In genomic region chr7:92874116-92874675, GRCm38 (mm10) we compare ENCODE assay signal across 8 mouse cellular contexts. TPM values are rescaled to one million over a fixed set of nuclear protein-coding genes. Genes with fewer than 3 reads are reported as not detected.
DNase-seq lines count a peak whose midpoint lies in the region; ATAC-seq and TF ChIP-seq lines count a peak whose summit lies in the region.

TSS of gene Ddias (minus strand) at chr7:92874247.
TSS of gene Prcp (plus strand) at chr7:92874470.

- H3K27me3 ChIP-seq in embryonic facial prominence, embryonic 15.5 days = no peaks in the 10 kb centered on the region
- H3K27me3 ChIP-seq in kidney, embryonic 14.5 days (ENCODE audit: control insufficient read depth, insufficient read depth, low read length) = no peaks in the 10 kb centered on the region
- H3K27me3 ChIP-seq in limb, embryonic 15.5 days = no peaks in the 10 kb centered on the region

- peak; percentile 81; the same call in 1 of the 2 replicates for TF ChIP-seq POLR2A in bone marrow, adult 2 months (IDR thresholded peaks at IDR 0.05; ENCODE audit: borderline replicate concordance, control insufficient read depth, low read depth, low read length)

- peak; percentile 87 for ATAC-seq in embryonic facial prominence, embryonic 15.5 days (ENCODE audit: insufficient number of reproducible peaks, low FRiP score, low TSS enrichment, low read depth)
- peak; percentile 87 for ATAC-seq in kidney, embryonic 14.5 days (ENCODE audit: low FRiP score, low TSS enrichment)
- ATAC-seq in limb, embryonic 15.5 days (ENCODE audit: insufficient number of reproducible peaks, low FRiP score, low TSS enrichment, low read depth) = peak; percentile 85

- H3K36me3 ChIP-seq in embryonic facial prominence, embryonic 15.5 days = no peaks in the 10 kb centered on the region
- no peaks in the 10 kb centered on the region; the same call in 1 of the 2 replicates for H3K36me3 ChIP-seq in kidney, embryonic 14.5 days (ENCODE audit: control insufficient read depth, insufficient read depth, low read length)
- no peaks in the 10 kb centered on the region for H3K36me3 ChIP-seq in limb, embryonic 15.5 days

- no peaks in the 10 kb centered on the region; the same call in 1 of the 2 replicates for H3K4me1 ChIP-seq in bone marrow, adult 2 months (ENCODE audit: control insufficient read depth, insufficient read depth, low read length)
- H3K4me1 ChIP-seq in embryonic facial prominence, embryonic 15.5 days = peaks cover 21% of the 10 kb centered on the region
- H3K4me1 ChIP-seq in kidney, embryonic 14.5 days (ENCODE audit: control insufficient read depth, insufficient read depth, low read length) = peaks cover 13% of the 10 kb centered on the region; the same call in 1 of the 2 replicates
- peaks cover 26% of the 10 kb centered on the region for H3K4me1 ChIP-seq in limb, embryonic 15.5 days

- H3K9me3 ChIP-seq in embryonic facial prominence, embryonic 15.5 days (replicated peaks) = no peaks in the 10 kb centered on the region
- H3K9me3 ChIP-seq in kidney, embryonic 14.5 days (ENCODE audit: control insufficient read depth, low read length) = no peaks in the 10 kb centered on the region
- no peaks in the 10 kb centered on the region for H3K9me3 ChIP-seq in limb, embryonic 15.5 days

- H3K4me3 ChIP-seq in bone marrow, adult 2 months (replicated peaks; ENCODE audit: control insufficient read depth, low read depth, low read length) = peak within 1 kb of the TSS; percentile 74
- peak within 1 kb of the TSS; percentile 73 for H3K4me3 ChIP-seq in embryonic facial prominence, embryonic 15.5 days (replicated peaks)
- peak within 1 kb of the TSS; percentile 60 for H3K4me3 ChIP-seq in kidney, embryonic 14.5 days (ENCODE audit: low read length)
- peak within 1 kb of the TSS; percentile 65 for H3K4me3 ChIP-seq in limb, embryonic 15.5 days

- WGBS in bone marrow, adult 2 months = under 1% methylated on average over 53 of the region's 53 CpGs
- WGBS in embryonic facial prominence, embryonic 15.5 days = under 1% methylated on average over 53 of the region's 53 CpGs
- WGBS in kidney, embryonic 14.5 days = under 1% methylated on average over 53 of the region's 53 CpGs
- WGBS in limb, embryonic 15.5 days = under 1% methylated on average over 53 of the region's 53 CpGs

- peak; percentile 95 for DNase-seq in 416B (ENCODE audit: low read depth)
- DNase-seq in heart, adult 9 months (ENCODE audit: low spot score in 2 of 2) = peak; percentile 93 to 94
- peak; percentile 83 to 94 for DNase-seq in monocyte, adult 2 months (ENCODE audit: low read depth in 1 of 2, low spot score in 2 of 2)
- DNase-seq in spleen, postnatal 36 days (ENCODE audit: low spot score in 2 of 2) = peak; percentile 88 to 91

- TF ChIP-seq CTCF in bone marrow, adult 2 months (IDR thresholded peaks at IDR 0.05; ENCODE audit: control insufficient read depth, insufficient read depth, low read length) = peak; percentile 96

- peak within 1 kb of the TSS; percentile 76 for H3K4me2 ChIP-seq in embryonic facial prominence, embryonic 15.5 days (replicated peaks)
- peak within 1 kb of the TSS; percentile 65 for H3K4me2 ChIP-seq in kidney, embryonic 14.5 days (replicated peaks; ENCODE audit: low read depth, low read length)
- peak within 1 kb of the TSS; percentile 80 for H3K4me2 ChIP-seq in limb, embryonic 15.5 days

- peak within 1 kb of the TSS; percentile 91 for H3K27ac ChIP-seq in bone marrow, adult 2 months (ENCODE audit: control insufficient read depth, insufficient read depth, low read depth, low read length, poor library complexity)
- peak within 1 kb of the TSS; percentile 99 for H3K27ac ChIP-seq in embryonic facial prominence, embryonic 15.5 days (replicated peaks)
- peak within 1 kb of the TSS; percentile 97 for H3K27ac ChIP-seq in kidney, embryonic 14.5 days (ENCODE audit: low read depth, low read length)
- peak within 1 kb of the TSS; percentile 99 for H3K27ac ChIP-seq in limb, embryonic 15.5 days

- H3K9ac ChIP-seq in embryonic facial prominence, embryonic 15.5 days = peak within 1 kb of the TSS; percentile 71
- peak within 1 kb of the TSS; percentile 75 for H3K9ac ChIP-seq in kidney, embryonic 14.5 days (ENCODE audit: low read depth, low read length)
- H3K9ac ChIP-seq in limb, embryonic 15.5 days = peak within 1 kb of the TSS; percentile 62

RNA-seq across cellular contexts. Expression of gene Ddias, which starts in this region (rescaled TPM):
- polyA plus RNA-seq in bone marrow, adult 2 months (2011; ENCODE audit: insufficient read depth, insufficient read length, low replicate concordance, missing spikeins) = 6.2 and 14.7 TPM in 2 replicates
- polyA plus RNA-seq in embryonic facial prominence, embryonic 15.5 days (2015; fragmentation: Nextera tagmentation; extraction: Ambion mirVana) = 9.2 and 10.4 TPM in 2 replicates
- polyA plus RNA-seq in kidney, embryonic 14.5 days (2014; fragmentation: Nextera tagmentation; extraction: Ambion mirVana) = 10.4 and 17.6 TPM in 2 replicates
- 9.6 and 10.4 TPM in 2 replicates for polyA plus RNA-seq in limb, embryonic 15.5 days (2015; fragmentation: Nextera tagmentation; extraction: Ambion mirVana)

RNA-seq across cellular contexts. Expression of gene Prcp, which starts in this region (rescaled TPM):
- polyA plus RNA-seq in bone marrow, adult 2 months (2011; ENCODE audit: insufficient read depth, insufficient read length, low replicate concordance, missing spikeins) = 32.8 and 34.1 TPM in 2 replicates
- 30.2 and 30.5 TPM in 2 replicates for polyA plus RNA-seq in embryonic facial prominence, embryonic 15.5 days (2015; fragmentation: Nextera tagmentation; extraction: Ambion mirVana)
- polyA plus RNA-seq in kidney, embryonic 14.5 days (2014; fragmentation: Nextera tagmentation; extraction: Ambion mirVana) = 21.5 and 24.2 TPM in 2 replicates
- 25.3 and 26.5 TPM in 2 replicates for polyA plus RNA-seq in limb, embryonic 15.5 days (2015; fragmentation: Nextera tagmentation; extraction: Ambion mirVana)

Comparison
In these comparisons a context has a peak if more than half of its experiments do, and no peak if none do; other contexts are left out.
1. Peak in every context shown above with its lines: DNase-seq, ATAC-seq, H3K4me3 ChIP-seq and H3K27ac ChIP-seq.